Mouse (Mus musculus): ENCODE measurements around the gene Slco1a5.

DNA sequence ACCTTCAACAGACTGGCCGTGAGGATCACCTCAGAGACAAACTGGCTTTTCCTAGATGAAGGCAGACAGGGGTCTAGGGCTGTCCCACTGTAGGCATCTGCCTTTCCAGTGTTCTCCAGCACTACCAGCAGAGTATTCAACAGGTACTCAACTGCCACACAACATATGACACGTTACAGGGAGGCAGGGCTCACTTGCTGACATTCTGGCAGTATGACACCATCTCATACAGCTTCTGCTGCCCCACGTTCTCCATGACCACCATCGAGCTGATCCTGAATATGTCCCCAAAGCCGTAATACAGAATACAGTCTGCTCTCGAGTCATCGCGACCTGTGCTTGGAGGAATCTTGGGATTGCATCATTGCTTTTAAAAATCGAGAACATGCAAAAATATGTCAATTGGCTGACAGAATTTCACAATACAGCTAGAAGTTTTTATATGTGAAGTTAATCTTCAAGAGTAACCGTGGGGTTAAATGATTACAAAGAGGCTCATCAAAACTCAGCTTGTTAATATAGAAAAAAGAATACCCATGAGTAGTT is 43.8 kb upstream of the Slco1a5 start:
- TF ChIP-seq CTCF (IDR thresholded peaks at IDR 0.05; ENCODE audit: low read depth): no peak
- no peak for TF ChIP-seq EP300 (IDR thresholded peaks at IDR 0.05; ENCODE audit: low read depth)

Data from liver, postnatal 0 days (tissue).